14 mouse cellular contexts compared by ENCODE assay signal in genomic region chr5:139390324-139391119, GRCm38 (mm10). TPM values are rescaled to one million over a fixed set of nuclear protein-coding genes. Genes with fewer than 3 reads are reported as not detected.
DNase-seq lines count a peak whose midpoint lies in the region; ATAC-seq and TF ChIP-seq lines count a peak whose summit lies in the region.
"Not testable (repeated sequence)": the region's sequence is repeated elsewhere in the genome, so short reads cannot be mapped to it uniquely, and the experiment has no call there.
"Had no signal": no experiment of that assay in that cellular context is flagged by ENCODE, and none has a peak within 500 bp of the region (broad histone marks: within the 10 kb centered on the region; RNA-seq: fewer than 3 reads in every experiment).

No protein-coding gene starts in this region.

- not testable (repeated sequence) for ATAC-seq in embryonic facial prominence, embryonic 13.5 days (ENCODE audit: insufficient number of reproducible peaks, insufficient read depth, low FRiP score, low TSS enrichment, low read depth); kidney, postnatal 0 days (replicated peaks; ENCODE audit: low FRiP score, low read depth); lung, embryonic 16.5 days (ENCODE audit: low read depth); neural tube, embryonic 15.5 days (ENCODE audit: low FRiP score)
- ATAC-seq in liver, embryonic 11.5 days (replicated peaks; ENCODE audit: low FRiP score) = peak; percentile 27

- intact Hi-C loops in heart, adult 2 months (cut with DNase I) = not testable (repeated sequence)

- 58% methylated on average over 5 of the region's 5 CpGs for WGBS in bone marrow, adult 2 months
- 70% methylated on average over 5 of the region's 5 CpGs for WGBS in embryonic facial prominence, embryonic 13.5 days
- whole genome bisulfite sequencing in heart, adult 2 months = 50% methylated on average over 5 of the region's 5 CpGs
- WGBS in hindbrain, embryonic 10.5 days = 73% methylated on average over 5 of the region's 5 CpGs
- WGBS in kidney, postnatal 0 days = 69% methylated on average over 5 of the region's 5 CpGs
- WGBS in liver, embryonic 11.5 days = 57% methylated on average over 5 of the region's 5 CpGs
- WGBS in lung, embryonic 16.5 days = 65% methylated on average over 5 of the region's 5 CpGs
- WGBS in neural tube, embryonic 15.5 days = 75% methylated on average over 5 of the region's 5 CpGs

- H3K27me3 ChIP-seq in embryonic facial prominence, embryonic 13.5 days; heart, adult 2 months (ENCODE audit: control insufficient read depth, insufficient read depth, low read length); hindbrain, embryonic 10.5 days (ENCODE audit: insufficient read depth, poor library complexity, severe bottlenecking); kidney, postnatal 0 days (ENCODE audit: insufficient read depth, low read length); liver, embryonic 11.5 days (replicated peaks; ENCODE audit: control insufficient read depth, insufficient read depth, low read length); lung, embryonic 16.5 days (ENCODE audit: control insufficient read depth, insufficient read depth, low read depth, low read length); neural tube, embryonic 15.5 days (replicated peaks): not testable (repeated sequence)

- TF ChIP-seq CTCF in bone marrow, adult 2 months (IDR thresholded peaks at IDR 0.05; ENCODE audit: control insufficient read depth, insufficient read depth, low read length); heart, adult 2 months (IDR thresholded peaks at IDR 0.05); kidney, postnatal 0 days (IDR thresholded peaks at IDR 0.05; ENCODE audit: low read depth): not testable (repeated sequence)

- H3K9me3 ChIP-seq in embryonic facial prominence, embryonic 13.5 days; hindbrain, embryonic 10.5 days; kidney, postnatal 0 days (replicated peaks; ENCODE audit: low read length); liver, embryonic 11.5 days (ENCODE audit: control insufficient read depth, low read length); lung, embryonic 16.5 days (ENCODE audit: control insufficient read depth, low read length); neural tube, embryonic 15.5 days (replicated peaks): not testable (repeated sequence)

- TF ChIP-seq POLR2A in bone marrow, adult 2 months (IDR thresholded peaks at IDR 0.05; ENCODE audit: borderline replicate concordance, control insufficient read depth, low read depth, low read length); heart, adult 2 months (IDR thresholded peaks at IDR 0.05; ENCODE audit: insufficient read depth, low read depth, low read length): not testable (repeated sequence)

- peaks cover 11% of the 10 kb centered on the region for H3K4me1 ChIP-seq in bone marrow, adult 2 months (ENCODE audit: control insufficient read depth, insufficient read depth, low read length)
- H3K4me1 ChIP-seq in embryonic facial prominence, embryonic 13.5 days = peaks cover 45% of the 10 kb centered on the region
- H3K4me1 ChIP-seq in heart, adult 2 months (ENCODE audit: control insufficient read depth, insufficient read depth, low read length) = peaks cover 52% of the 10 kb centered on the region
- peaks cover 59% of the 10 kb centered on the region for H3K4me1 ChIP-seq in hindbrain, embryonic 10.5 days (replicated peaks)
- H3K4me1 ChIP-seq in kidney, postnatal 0 days (replicated peaks; ENCODE audit: insufficient read depth, low read length) = peaks cover 27% of the 10 kb centered on the region
- H3K4me1 ChIP-seq in liver, embryonic 11.5 days (replicated peaks; ENCODE audit: control insufficient read depth, insufficient read depth, low read length) = peaks cover 76% of the 10 kb centered on the region
- H3K4me1 ChIP-seq in lung, embryonic 16.5 days (replicated peaks; ENCODE audit: control insufficient read depth, insufficient read depth, low read length) = peaks cover 27% of the 10 kb centered on the region
- H3K4me1 ChIP-seq in neural tube, embryonic 15.5 days = peaks cover 42% of the 10 kb centered on the region

- H3K27ac ChIP-seq in bone marrow, adult 2 months (ENCODE audit: control insufficient read depth, insufficient read depth, low read depth, low read length, poor library complexity) = peak overlapping the region; percentile 99
- H3K27ac ChIP-seq in embryonic facial prominence, embryonic 13.5 days = peak overlapping the region; percentile 85; the same call in 1 of the 2 replicates
- peak overlapping the region; percentile 91 for H3K27ac ChIP-seq in heart, adult 2 months
- H3K27ac ChIP-seq in hindbrain, embryonic 10.5 days = peak overlapping the region; percentile 83
- 0 out of 2 replicates have a peak overlapping the region, but pooled peaks have one; percentile 65 for H3K27ac ChIP-seq in kidney, postnatal 0 days
- H3K27ac ChIP-seq in liver, embryonic 11.5 days (ENCODE audit: low read depth, low read length) = peak overlapping the region; percentile 100
- peak overlapping the region; percentile 79 for H3K27ac ChIP-seq in lung, embryonic 16.5 days (ENCODE audit: low read length)
- H3K27ac ChIP-seq in neural tube, embryonic 15.5 days (replicated peaks) = peak overlapping the region; percentile 34; the same call in 1 of the 2 replicates

- DNase-seq in heart, adult 2 months; hindbrain, embryonic 10.5 days (ENCODE audit: low spot score); kidney, postnatal 0 days (ENCODE audit: low spot score); liver, embryonic 11.5 days (ENCODE audit: low spot score): not testable (repeated sequence)

- not testable (repeated sequence) for H3K4me2 ChIP-seq in embryonic facial prominence, embryonic 13.5 days; kidney, postnatal 0 days (ENCODE audit: low read length); lung, embryonic 16.5 days (ENCODE audit: low read depth, low read length); neural tube, embryonic 15.5 days
- H3K4me2 ChIP-seq in liver, embryonic 11.5 days = peak overlapping the region; percentile 67

- H3K4me3 ChIP-seq in bone marrow, adult 2 months (replicated peaks; ENCODE audit: control insufficient read depth, low read depth, low read length) = peak overlapping the region; percentile 70
- not testable (repeated sequence) for H3K4me3 ChIP-seq in embryonic facial prominence, embryonic 13.5 days; heart, adult 2 months; kidney, postnatal 0 days (replicated peaks; ENCODE audit: low read depth, low read length); lung, embryonic 16.5 days (ENCODE audit: low read length); neural tube, embryonic 15.5 days (replicated peaks)
- peak overlapping the region; percentile 9; the same call in 1 of the 2 replicates for H3K4me3 ChIP-seq in hindbrain, embryonic 10.5 days
- peak overlapping the region; percentile 40 for H3K4me3 ChIP-seq in liver, embryonic 11.5 days (ENCODE audit: low read depth, low read length)

- not testable (repeated sequence) for H3K36me3 ChIP-seq in embryonic facial prominence, embryonic 13.5 days; heart, adult 2 months (ENCODE audit: control insufficient read depth, insufficient read depth, low read length); hindbrain, embryonic 10.5 days; kidney, postnatal 0 days (ENCODE audit: insufficient read depth, low read length); lung, embryonic 16.5 days (ENCODE audit: control insufficient read depth, insufficient read depth, low read length); neural tube, embryonic 15.5 days
- peaks cover 16% of the 10 kb centered on the region for H3K36me3 ChIP-seq in liver, embryonic 11.5 days (ENCODE audit: control insufficient read depth, insufficient read depth, low read length)

- not testable (repeated sequence) for H3K79me2 ChIP-seq in heart, adult 2 months (replicated peaks; ENCODE audit: control insufficient read depth, insufficient read depth, low read length)

- H3K9ac ChIP-seq in embryonic facial prominence, embryonic 13.5 days = 0 out of 2 replicates have a peak overlapping the region, but pooled peaks have one; percentile 27
- H3K9ac ChIP-seq in heart, adult 2 months (ENCODE audit: low read depth, low read length) = peak overlapping the region; percentile 56
- H3K9ac ChIP-seq in kidney, postnatal 0 days (ENCODE audit: low read depth, low read length) = 0 out of 2 replicates have a peak overlapping the region, but pooled peaks have one; percentile 13
- peak overlapping the region; percentile 73 for H3K9ac ChIP-seq in liver, embryonic 11.5 days (ENCODE audit: low read depth, low read length)
- not testable (repeated sequence) for H3K9ac ChIP-seq in lung, embryonic 16.5 days (ENCODE audit: low read length); neural tube, embryonic 15.5 days (replicated peaks)

- TF ChIP-seq EP300 in heart, adult 2 months (IDR thresholded peaks at IDR 0.05; ENCODE audit: insufficient read depth, low read depth, low read length) = not testable (repeated sequence)

RNA-seq across cellular contexts. Expression of gene Gpr146, which starts 13.0 kb away (rescaled TPM):
- polyA plus RNA-seq in bone marrow, adult 2 months (2011; ENCODE audit: insufficient read depth, insufficient read length, low replicate concordance, missing spikeins) = 14.6 and 20.1 TPM in 2 replicates
- polyA plus RNA-seq in embryonic facial prominence, embryonic 13.5 days (2015; fragmentation: Nextera tagmentation; extraction: Ambion mirVana) = 1.7 and 2.5 TPM in 2 replicates
- 10 to 100 TPM; 42.9 to 56.6 TPM for total RNA-seq in heart, adult 2 months (2021)
- polyA plus RNA-seq in heart, adult 2 months (2012; rRNA removed) = 62.4 and 77.0 TPM in 2 replicates
- 2.0 and 2.8 TPM in 2 replicates for polyA plus RNA-seq in hindbrain, embryonic 10.5 days (2016; fragmentation: Nextera tagmentation; extraction: Ambion mirVana)
- polyA plus RNA-seq in kidney, postnatal 0 days (2015; fragmentation: Nextera tagmentation; extraction: Ambion mirVana) = 7.6 and 7.8 TPM in 2 replicates
- polyA plus RNA-seq in liver, embryonic 11.5 days (2014; fragmentation: Nextera tagmentation; extraction: Ambion mirVana) = 13.4 and 15.1 TPM in 2 replicates
- 6.6 and 8.6 TPM in 2 replicates for polyA plus RNA-seq in lung, embryonic 16.5 days (2015; fragmentation: Nextera tagmentation; extraction: Ambion mirVana)
- 2.6 and 3.0 TPM in 2 replicates for polyA plus RNA-seq in neural tube, embryonic 15.5 days (2015; fragmentation: Nextera tagmentation; extraction: Ambion mirVana)

RNA-seq across cellular contexts. Expression of gene C130050O18Rik, which starts 14.6 kb away (rescaled TPM):
- 0.88 and 4.0 TPM in 2 replicates for polyA plus RNA-seq in bone marrow, adult 2 months (2011; ENCODE audit: insufficient read depth, insufficient read length, low replicate concordance, missing spikeins)
- polyA plus RNA-seq in embryonic facial prominence, embryonic 13.5 days (2015; fragmentation: Nextera tagmentation; extraction: Ambion mirVana) = 3.1 and 3.5 TPM in 2 replicates
- 1 to 10 TPM in 1 of 2 experiments, under 1 TPM in 1; 0.68 to 1.1 TPM for total RNA-seq in heart, adult 2 months (2021)
- 0.98 and 1.1 TPM in 2 replicates for polyA plus RNA-seq in heart, adult 2 months (2012; rRNA removed)
- polyA plus RNA-seq in hindbrain, embryonic 10.5 days (2016; fragmentation: Nextera tagmentation; extraction: Ambion mirVana) = 0.43 TPM in 1 of 2 replicates, not detected in the other
- polyA plus RNA-seq in kidney, postnatal 0 days (2015; fragmentation: Nextera tagmentation; extraction: Ambion mirVana) = 1.2 and 1.5 TPM in 2 replicates
- 1.5 and 1.6 TPM in 2 replicates for polyA plus RNA-seq in liver, embryonic 11.5 days (2014; fragmentation: Nextera tagmentation; extraction: Ambion mirVana)
- polyA plus RNA-seq in lung, embryonic 16.5 days (2015; fragmentation: Nextera tagmentation; extraction: Ambion mirVana) = 1.3 and 1.7 TPM in 2 replicates
- polyA plus RNA-seq in neural tube, embryonic 15.5 days (2015; fragmentation: Nextera tagmentation; extraction: Ambion mirVana) = 0.47 and 0.64 TPM in 2 replicates

RNA-seq across cellular contexts. Expression of gene Gper1, which starts 32.4 kb away (rescaled TPM):
- polyA plus RNA-seq in bone marrow, adult 2 months (2011; ENCODE audit: insufficient read depth, insufficient read length, low replicate concordance, missing spikeins) = not detected in 2 replicates
- polyA plus RNA-seq in embryonic facial prominence, embryonic 13.5 days (2015; fragmentation: Nextera tagmentation; extraction: Ambion mirVana) = 1.2 and 1.6 TPM in 2 replicates
- total RNA-seq in heart, adult 2 months (2021) = 1 to 10 TPM; 1.4 to 1.5 TPM
- polyA plus RNA-seq in heart, adult 2 months (2012; rRNA removed) = 2.0 and 4.9 TPM in 2 replicates
- 0.40 and 0.76 TPM in 2 replicates for polyA plus RNA-seq in hindbrain, embryonic 10.5 days (2016; fragmentation: Nextera tagmentation; extraction: Ambion mirVana)
- polyA plus RNA-seq in kidney, postnatal 0 days (2015; fragmentation: Nextera tagmentation; extraction: Ambion mirVana) = 11.3 and 11.9 TPM in 2 replicates
- polyA plus RNA-seq in liver, embryonic 11.5 days (2014; fragmentation: Nextera tagmentation; extraction: Ambion mirVana) = 0.38 and 0.58 TPM in 2 replicates
- 7.4 and 7.6 TPM in 2 replicates for polyA plus RNA-seq in lung, embryonic 16.5 days (2015; fragmentation: Nextera tagmentation; extraction: Ambion mirVana)
- 7.8 and 9.6 TPM in 2 replicates for polyA plus RNA-seq in neural tube, embryonic 15.5 days (2015; fragmentation: Nextera tagmentation; extraction: Ambion mirVana)

RNA-seq across cellular contexts. Expression of gene Cyp2w1, which starts 38.1 kb away (rescaled TPM):
- not detected in 2 replicates for polyA plus RNA-seq in bone marrow, adult 2 months (2011; ENCODE audit: insufficient read depth, insufficient read length, low replicate concordance, missing spikeins)
- polyA plus RNA-seq in embryonic facial prominence, embryonic 13.5 days (2015; fragmentation: Nextera tagmentation; extraction: Ambion mirVana) = 12.8 and 17.0 TPM in 2 replicates
- total RNA-seq in heart, adult 2 months (2021) = not detected
- polyA plus RNA-seq in heart, adult 2 months (2012; rRNA removed) = not detected in 2 replicates
- not detected in 2 replicates for polyA plus RNA-seq in hindbrain, embryonic 10.5 days (2016; fragmentation: Nextera tagmentation; extraction: Ambion mirVana)
- polyA plus RNA-seq in kidney, postnatal 0 days (2015; fragmentation: Nextera tagmentation; extraction: Ambion mirVana) = not detected in 2 replicates
- not detected in 2 replicates for polyA plus RNA-seq in liver, embryonic 11.5 days (2014; fragmentation: Nextera tagmentation; extraction: Ambion mirVana)
- 0.18 and 0.33 TPM in 2 replicates for polyA plus RNA-seq in lung, embryonic 16.5 days (2015; fragmentation: Nextera tagmentation; extraction: Ambion mirVana)
- 2.1 TPM in 1 of 2 replicates, not detected in the other for polyA plus RNA-seq in neural tube, embryonic 15.5 days (2015; fragmentation: Nextera tagmentation; extraction: Ambion mirVana)
- total RNA-seq: adrenal gland, adult 18-20 months; gastrocnemius, postnatal 25 days had no signal
- polyA plus RNA-seq: forebrain, embryonic 13.5 days; heart, embryonic 15.5 days; hindbrain, embryonic 14.5 days; midbrain, embryonic 13.5 days had no signal

RNA-seq across cellular contexts. Expression of gene Cox19, which starts 39.3 kb away (rescaled TPM):
- 27.6 and 39.3 TPM in 2 replicates for polyA plus RNA-seq in bone marrow, adult 2 months (2011; ENCODE audit: insufficient read depth, insufficient read length, low replicate concordance, missing spikeins)
- polyA plus RNA-seq in embryonic facial prominence, embryonic 13.5 days (2015; fragmentation: Nextera tagmentation; extraction: Ambion mirVana) = 88.4 and 108 TPM in 2 replicates
- 10 to 100 TPM; 82.8 to 94.8 TPM for total RNA-seq in heart, adult 2 months (2021)
- polyA plus RNA-seq in heart, adult 2 months (2012; rRNA removed) = 110 and 112 TPM in 2 replicates
- 116 and 147 TPM in 2 replicates for polyA plus RNA-seq in hindbrain, embryonic 10.5 days (2016; fragmentation: Nextera tagmentation; extraction: Ambion mirVana)
- 116 TPM in 2 replicates for polyA plus RNA-seq in kidney, postnatal 0 days (2015; fragmentation: Nextera tagmentation; extraction: Ambion mirVana)
- polyA plus RNA-seq in liver, embryonic 11.5 days (2014; fragmentation: Nextera tagmentation; extraction: Ambion mirVana) = 98.1 and 103 TPM in 2 replicates
- 79.8 and 94.4 TPM in 2 replicates for polyA plus RNA-seq in lung, embryonic 16.5 days (2015; fragmentation: Nextera tagmentation; extraction: Ambion mirVana)
- 105 and 107 TPM in 2 replicates for polyA plus RNA-seq in neural tube, embryonic 15.5 days (2015; fragmentation: Nextera tagmentation; extraction: Ambion mirVana)

Comparison
In these comparisons a context has a peak if more than half of its experiments do, and no peak if none do; other contexts are left out.
1. H3K27ac ChIP-seq: peak in every context shown above with its lines; median percentile 100 in liver, embryonic 11.5 days; 99 in bone marrow, adult 2 months; 91 in heart, adult 2 months; 85 in embryonic facial prominence, embryonic 13.5 days; 83 in hindbrain, embryonic 10.5 days; 79 in lung, embryonic 16.5 days; 65 in kidney, postnatal 0 days; 34 in neural tube, embryonic 15.5 days.